Mouse (Mus musculus) neural tube, embryonic 12.5 days (tissue): ENCODE results near the gene Rdx. TPM values are rescaled to one million over a fixed set of nuclear protein-coding genes. Genes with fewer than 3 reads are reported as not detected.
"Not testable (repeated sequence)": the region's sequence is repeated elsewhere in the genome, so short reads cannot be mapped to it uniquely, and the experiment has no call there.

ENCODE experiments used
- ATAC-seq: fragments of 200-750 bp; cut with Nextera tagmentation; 2 replicates; pipeline ENCODE4 v1.8.0; 2017; ENCODE audit warnings: low read depth, mild to moderate bottlenecking, moderate TSS enrichment, moderate library complexity; ENCODE audit not compliant: low FRiP score
- H3K27ac ChIP-seq: fragments of 300-500 bp; sonication (generic); 2 replicates; pipeline ENCODE4 v1.5.1; 2016
- H3K27me3 ChIP-seq: fragments of 300-500 bp; sonication (generic); replicated peaks from 2 replicates; pipeline ENCODE4 v1.6.1; 2016; ENCODE audit warnings: mild to moderate bottlenecking
- H3K36me3 ChIP-seq: fragments of 300-500 bp; sonication (generic); 2 replicates; pipeline ENCODE4 v1.6.1; 2016; ENCODE audit warnings: mild to moderate bottlenecking
- H3K4me1 ChIP-seq: fragments of 300-500 bp; sonication (generic); 2 replicates; pipeline ENCODE4 v1.6.1; 2016
- H3K4me2 ChIP-seq: fragments of 300-500 bp; sonication (generic); replicated peaks from 2 replicates; pipeline ENCODE4 v1.6.1; 2016; ENCODE audit warnings: mild to moderate bottlenecking
- H3K4me3 ChIP-seq: fragments of 300-500 bp; sonication (generic); 2 replicates; pipeline ENCODE4 v1.5.1; 2016
- H3K9ac ChIP-seq: fragments of 300-500 bp; sonication (generic); 2 replicates; pipeline ENCODE4 v1.6.1; 2016; ENCODE audit warnings: mild to moderate bottlenecking
- H3K9me3 ChIP-seq: fragments of 300-500 bp; sonication (generic); 2 replicates; pipeline ENCODE4 v1.6.1; 2016; ENCODE audit warnings: mild to moderate bottlenecking
- WGBS: fragments of 180-500 bp; shearing (Covaris S2); methylation state at CpG from one replicate; pipeline ENCODE4 v1.1.7; 2016; 5-methylcytosine and 5-hydroxymethylcytosine counted together
- polyA plus RNA-seq: library from polyadenylated mRNA; unstranded; fragments of >200 nt; fragmentation: Nextera tagmentation; extraction: Ambion mirVana; gene quantifications from 2 replicates; pipeline ENCODE4 v1.2.1, GENCODE M21; 2016

Gene Rdx
- polyA plus RNA-seq, 1 experiment from 2014 or later: 133 TPM

DNA sequence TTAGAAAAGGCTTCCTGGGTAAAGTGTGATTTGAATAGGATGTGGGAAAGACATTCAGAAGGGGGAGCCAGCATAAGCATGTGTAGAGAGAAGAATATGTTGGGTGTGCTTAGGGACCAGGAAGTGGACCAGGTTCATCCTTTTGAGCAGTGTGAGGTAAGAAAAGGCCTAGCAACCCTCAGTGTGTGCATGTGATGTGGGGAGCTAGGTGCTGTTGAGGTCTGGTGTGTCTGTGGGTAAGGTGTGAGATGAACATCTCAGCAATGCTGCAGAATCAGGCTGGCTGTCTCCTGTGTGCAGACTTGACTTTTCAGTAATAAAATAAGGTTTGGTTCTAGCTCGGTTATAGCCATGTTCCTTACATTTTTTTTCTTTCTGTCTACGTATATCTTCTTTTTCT lies 23.1 kb downstream of the Rdx start:
- no peak overlapping the region for H3K4me2 ChIP-seq
- H3K4me3 ChIP-seq: no peak overlapping the region
- H3K9me3 ChIP-seq: no peaks in the 10 kb centered on the region
- H3K4me1 ChIP-seq: no peaks in the 10 kb centered on the region
- no peaks in the 10 kb centered on the region for H3K27me3 ChIP-seq
- ATAC-seq: no peak
- no peak overlapping the region for H3K9ac ChIP-seq
- H3K36me3 ChIP-seq: peaks cover 59% of the 10 kb centered on the region
- H3K27ac ChIP-seq: no peak overlapping the region
- WGBS: 96% methylated on average over 2 of the region's 2 CpGs

DNA sequence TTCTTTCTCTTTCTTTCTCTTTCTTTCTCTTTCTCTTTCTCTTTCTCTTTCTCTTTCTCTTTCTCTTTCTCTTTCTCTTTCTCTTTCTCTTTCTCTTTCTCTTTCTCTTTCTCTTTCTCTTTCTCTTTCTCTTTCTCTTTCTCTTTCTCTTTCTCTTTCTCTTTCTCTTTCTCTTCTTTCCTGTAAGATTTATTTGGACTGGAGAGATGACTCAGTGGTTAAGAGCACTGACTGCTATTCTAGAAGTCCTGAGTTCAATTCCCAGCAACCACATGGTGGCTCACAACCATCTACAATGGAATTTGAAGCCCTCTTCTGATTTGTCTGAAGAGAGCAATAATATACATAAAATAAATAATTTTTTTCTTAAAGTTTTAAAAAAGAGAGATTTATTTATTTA lies 24.4 kb downstream of the Rdx start:
- peaks cover 50% of the 10 kb centered on the region for H3K36me3 ChIP-seq
- H3K27ac ChIP-seq, H3K4me2 ChIP-seq, H3K27me3 ChIP-seq, H3K4me3 ChIP-seq, H3K4me1 ChIP-seq, H3K9me3 ChIP-seq, H3K9ac ChIP-seq, ATAC-seq: not testable (repeated sequence)

DNA sequence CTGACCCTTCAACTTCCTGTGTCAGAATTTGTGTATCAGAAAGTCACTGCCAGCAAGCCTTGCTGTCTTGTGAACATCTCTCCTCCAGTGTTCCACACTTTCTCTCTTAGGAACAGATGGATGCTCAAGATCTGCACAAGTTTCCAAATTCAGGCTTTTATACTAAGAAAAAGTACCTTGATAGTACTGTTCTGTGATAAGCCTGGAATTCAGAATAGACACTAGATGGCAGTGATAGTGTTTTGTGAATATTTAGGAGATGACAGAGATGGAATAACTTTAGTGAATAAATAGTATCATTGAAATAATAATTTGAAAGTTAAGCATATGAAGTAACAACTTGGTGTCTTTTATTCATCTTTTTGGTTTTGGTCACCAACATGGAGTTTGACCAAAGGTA lies 25.2 kb downstream of the Rdx start:
- no peak for ATAC-seq
- H3K36me3 ChIP-seq: peaks cover 56% of the 10 kb centered on the region
- H3K4me2 ChIP-seq: no peak overlapping the region

DNA sequence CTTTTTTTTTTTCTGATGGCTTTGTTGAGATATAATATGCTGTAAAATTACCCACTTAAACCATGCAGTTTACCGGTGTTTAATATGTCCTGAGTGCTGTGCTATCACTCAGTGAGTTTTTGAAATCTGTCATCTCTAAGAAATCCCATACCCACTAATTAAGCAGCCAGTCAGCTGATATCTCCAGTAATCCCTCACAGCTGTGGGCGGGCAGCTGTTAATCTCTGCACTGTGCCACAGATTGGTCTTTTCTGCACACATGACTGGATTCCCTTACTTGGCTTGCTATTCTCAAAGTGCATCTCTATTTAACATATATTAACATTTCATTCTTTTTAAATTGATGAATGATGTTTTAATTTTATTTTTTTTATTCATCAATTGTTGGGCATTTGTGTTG lies 29.1 kb downstream of the Rdx start:
- H3K9ac ChIP-seq: no peak overlapping the region
- no peaks in the 10 kb centered on the region for H3K27me3 ChIP-seq
- H3K9me3 ChIP-seq: no peaks in the 10 kb centered on the region
- H3K4me1 ChIP-seq: no peaks in the 10 kb centered on the region
- no peak for ATAC-seq
- H3K4me2 ChIP-seq: no peak overlapping the region
- H3K36me3 ChIP-seq: peaks cover 50% of the 10 kb centered on the region
- H3K4me3 ChIP-seq: no peak overlapping the region
- H3K27ac ChIP-seq: no peak overlapping the region
- WGBS: 88% methylated on average over 2 of the region's 2 CpGs

More for the DNA sequence above, 25.2 kb downstream of the Rdx start:
- Histone ChIP-seq H3K4me3 (no peak overlapping the region), H3K9ac (no peak overlapping the region), H3K27ac (no peak overlapping the region), H3K27me3 (no peaks in the 10 kb centered on the region), H3K9me3 (no peaks in the 10 kb centered on the region), H3K4me1 (no peaks in the 10 kb centered on the region)

DNA sequence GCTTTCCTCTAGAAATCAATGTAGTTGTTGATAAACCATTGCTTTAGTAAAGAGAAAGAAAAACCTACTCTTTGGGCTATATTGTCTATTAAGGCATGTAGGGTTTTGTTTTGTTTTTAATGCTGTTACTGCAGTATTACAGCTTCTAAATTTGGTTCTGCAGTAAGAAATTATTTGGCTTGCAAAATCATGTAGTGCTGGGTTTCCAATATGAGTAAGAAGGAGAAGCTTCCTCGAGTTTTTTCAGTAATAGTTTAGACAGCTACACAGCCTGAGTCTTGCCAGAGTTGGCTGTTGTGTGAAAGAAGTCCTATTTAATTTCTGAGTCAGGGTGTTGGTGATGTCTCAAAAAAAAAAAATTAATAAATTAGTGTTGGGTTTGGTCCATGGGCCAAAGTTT lies 30.7 kb downstream of the Rdx start:
- H3K4me3 ChIP-seq: no peak overlapping the region
- H3K9me3 ChIP-seq: no peaks in the 10 kb centered on the region
- no peaks in the 10 kb centered on the region for H3K27me3 ChIP-seq
- H3K4me1 ChIP-seq: no peaks in the 10 kb centered on the region
- H3K9ac ChIP-seq: no peak overlapping the region
- WGBS: 94% methylated on average over 1 of the region's 1 CpGs
- H3K27ac ChIP-seq: no peak overlapping the region
- H3K4me2 ChIP-seq: no peak overlapping the region
- no peak for ATAC-seq
- H3K36me3 ChIP-seq: peaks cover 48% of the 10 kb centered on the region

DNA sequence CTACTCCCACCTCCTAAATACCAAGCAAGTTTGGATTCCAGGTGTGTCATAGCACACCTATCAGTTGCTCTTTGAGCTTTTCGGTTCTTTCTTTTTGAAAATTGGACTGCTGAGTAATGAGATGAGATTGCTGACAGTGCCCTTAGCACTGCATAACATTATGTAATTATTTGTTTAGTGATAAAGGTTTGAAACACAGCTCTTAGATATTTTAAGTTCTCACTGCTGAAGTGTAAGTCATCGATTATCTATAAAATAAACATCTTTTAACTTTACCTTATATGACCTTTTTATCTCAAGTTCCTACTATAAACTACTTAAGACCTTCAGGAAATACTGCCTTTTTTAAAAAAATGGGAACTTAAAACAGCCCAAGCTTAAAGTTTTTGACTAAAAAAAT lies 35.0 kb downstream of the Rdx start:
- Histone ChIP-seq H3K4me1 (no peaks in the 10 kb centered on the region), H3K9ac (no peak overlapping the region), H3K4me2 (no peak overlapping the region), H3K4me3 (no peak overlapping the region), H3K27me3 (no peaks in the 10 kb centered on the region), H3K9me3 (no peaks in the 10 kb centered on the region), H3K27ac (no peak overlapping the region), H3K36me3 (peaks cover 50% of the 10 kb centered on the region)
- WGBS: 95% methylated on average over 2 of the region's 2 CpGs
- no peak for ATAC-seq

DNA sequence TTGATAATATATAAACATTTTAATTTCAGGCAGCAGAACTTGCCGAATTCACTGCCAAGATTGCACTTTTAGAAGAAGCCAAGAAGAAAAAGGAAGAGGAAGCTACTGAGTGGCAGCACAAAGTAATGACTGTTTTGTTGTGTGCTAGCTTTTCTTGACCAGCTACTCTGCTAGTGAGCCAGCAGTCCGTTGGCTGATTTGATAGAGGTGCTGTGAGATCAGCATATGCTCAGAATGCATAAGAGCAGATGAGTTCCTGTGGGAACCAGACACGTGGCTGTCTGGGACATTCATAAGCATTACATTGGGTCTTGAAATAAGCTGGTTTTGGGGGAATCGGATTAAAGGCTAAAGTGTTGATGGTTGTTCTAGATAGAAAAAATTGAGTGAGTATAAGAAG lies 35.4 kb downstream of the Rdx start:
- H3K9ac ChIP-seq: no peak overlapping the region
- no peak overlapping the region for H3K4me3 ChIP-seq
- no peaks in the 10 kb centered on the region for H3K9me3 ChIP-seq
- no peaks in the 10 kb centered on the region for H3K4me1 ChIP-seq
- ATAC-seq: no peak
- no peak overlapping the region for H3K27ac ChIP-seq
- 86% methylated on average over 4 of the region's 4 CpGs for WGBS
- peaks cover 51% of the 10 kb centered on the region for H3K36me3 ChIP-seq
- no peaks in the 10 kb centered on the region for H3K27me3 ChIP-seq
- no peak overlapping the region for H3K4me2 ChIP-seq

DNA sequence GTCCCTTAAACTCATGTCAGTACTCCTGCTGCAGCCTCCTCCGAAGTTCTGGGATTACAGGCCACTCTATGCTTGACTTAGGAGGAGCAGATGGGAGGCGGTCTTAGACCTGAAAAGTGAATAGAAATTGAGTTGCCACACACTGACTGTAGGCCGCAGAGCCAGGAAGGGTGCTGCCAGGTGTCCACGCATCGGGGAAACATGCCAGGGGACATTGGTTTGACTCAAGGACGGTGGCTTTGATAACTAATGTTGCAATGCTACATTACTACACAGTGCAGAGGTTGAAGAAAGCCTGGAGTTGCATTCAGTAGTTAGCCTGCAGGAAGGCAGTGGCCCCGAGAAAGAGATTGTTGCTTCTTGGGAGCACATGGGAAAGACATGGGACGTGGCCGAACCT lies 44.8 kb downstream of the Rdx start:
- H3K9ac ChIP-seq: no peak overlapping the region
- 93% methylated on average over 9 of the region's 9 CpGs for WGBS
- H3K4me3 ChIP-seq: no peak overlapping the region
- ATAC-seq: no peak
- H3K27me3 ChIP-seq: no peaks in the 10 kb centered on the region
- no peak overlapping the region for H3K4me2 ChIP-seq
- H3K27ac ChIP-seq: no peak overlapping the region
- peaks cover 14% of the 10 kb centered on the region for H3K36me3 ChIP-seq
- no peaks in the 10 kb centered on the region for H3K4me1 ChIP-seq
- no peaks in the 10 kb centered on the region for H3K9me3 ChIP-seq

DNA sequence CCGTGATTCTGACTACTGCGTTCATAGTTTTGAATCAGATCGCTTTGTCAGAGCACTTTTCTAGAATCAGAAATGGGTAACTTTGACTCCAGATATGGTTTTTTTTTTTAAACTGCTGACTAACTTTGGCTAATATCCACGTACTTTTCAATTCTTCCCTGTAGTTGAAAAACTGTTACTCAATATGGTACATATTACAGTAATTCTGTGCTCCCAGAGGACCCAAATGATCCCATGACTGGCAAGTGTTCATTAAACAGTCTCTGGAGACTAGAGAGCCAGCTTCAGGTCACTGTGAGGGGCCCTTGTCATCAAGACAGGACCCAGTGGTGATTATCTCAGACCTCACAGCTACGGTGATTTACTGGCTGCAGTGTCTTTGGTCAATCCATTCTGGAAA lies 45.3 kb downstream of the Rdx start:
- peaks cover 8% of the 10 kb centered on the region for H3K36me3 ChIP-seq
- H3K4me1 ChIP-seq: no peaks in the 10 kb centered on the region
- no peak overlapping the region for H3K9ac ChIP-seq
- H3K4me2 ChIP-seq: no peak overlapping the region
- no peaks in the 10 kb centered on the region for H3K9me3 ChIP-seq
- H3K27ac ChIP-seq: no peak overlapping the region
- no peak overlapping the region for H3K4me3 ChIP-seq
- H3K27me3 ChIP-seq: no peaks in the 10 kb centered on the region
- ATAC-seq: no peak
- 92% methylated on average over 5 of the region's 5 CpGs for WGBS

DNA sequence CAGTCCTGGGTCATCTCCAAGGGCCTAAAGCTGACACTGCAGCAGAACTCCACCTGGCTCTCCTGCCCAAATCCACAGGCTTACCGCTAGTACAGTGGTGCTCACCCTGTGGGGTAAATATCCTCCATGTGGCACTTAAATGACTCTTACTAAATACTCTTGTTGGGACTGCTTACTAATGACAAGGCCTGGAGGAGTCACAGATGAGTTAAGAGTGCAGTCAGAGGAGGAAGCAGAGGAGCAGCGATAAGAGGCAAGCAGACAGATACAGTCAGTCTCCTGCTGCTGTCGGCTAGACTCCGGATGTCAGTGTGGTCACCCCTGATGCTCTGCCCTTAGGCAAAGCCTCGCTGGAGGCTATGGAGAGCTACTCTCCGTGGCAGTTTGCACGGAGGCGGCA lies 46.1 kb downstream of the Rdx start:
- H3K4me3 ChIP-seq: no peak overlapping the region
- H3K9me3 ChIP-seq: no peaks in the 10 kb centered on the region
- H3K27ac ChIP-seq: no peak overlapping the region
- no peaks in the 10 kb centered on the region for H3K4me1 ChIP-seq
- no peak overlapping the region for H3K9ac ChIP-seq
- ATAC-seq: no peak
- H3K36me3 ChIP-seq: peaks cover 5% of the 10 kb centered on the region; the same call in 1 of the 2 replicates
- H3K27me3 ChIP-seq: no peaks in the 10 kb centered on the region
- WGBS: 72% methylated on average over 8 of the region's 8 CpGs
- no peak overlapping the region for H3K4me2 ChIP-seq

DNA sequence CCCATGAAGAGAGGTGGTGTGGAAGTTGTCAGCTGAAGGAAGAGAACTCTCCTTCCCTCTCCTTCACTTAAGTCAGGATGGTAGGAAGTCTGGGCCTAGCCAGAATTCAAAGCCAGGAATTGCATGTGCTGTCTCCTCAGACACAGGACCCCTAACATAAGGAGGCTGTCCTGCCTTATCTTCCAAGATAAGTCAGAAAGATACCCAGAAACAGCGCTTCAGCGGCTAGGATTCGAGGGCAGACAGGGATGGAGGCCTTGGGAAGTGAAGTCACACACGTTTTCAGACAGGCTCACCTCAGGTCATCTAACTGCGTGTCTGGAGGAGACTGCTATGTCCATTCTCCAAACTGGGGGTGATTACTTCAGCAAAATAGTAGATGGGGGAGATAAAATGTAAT lies 47.0 kb downstream of the Rdx start:
- H3K4me2 ChIP-seq: no peak overlapping the region
- no peak for ATAC-seq
- H3K36me3 ChIP-seq: no peaks in the 10 kb centered on the region; the same call in 1 of the 2 replicates
- H3K4me1 ChIP-seq: no peaks in the 10 kb centered on the region
- WGBS: 89% methylated on average over 5 of the region's 5 CpGs
- no peak overlapping the region for H3K9ac ChIP-seq
- no peaks in the 10 kb centered on the region for H3K9me3 ChIP-seq
- no peak overlapping the region for H3K27ac ChIP-seq
- no peak overlapping the region for H3K4me3 ChIP-seq
- no peaks in the 10 kb centered on the region for H3K27me3 ChIP-seq

DNA sequence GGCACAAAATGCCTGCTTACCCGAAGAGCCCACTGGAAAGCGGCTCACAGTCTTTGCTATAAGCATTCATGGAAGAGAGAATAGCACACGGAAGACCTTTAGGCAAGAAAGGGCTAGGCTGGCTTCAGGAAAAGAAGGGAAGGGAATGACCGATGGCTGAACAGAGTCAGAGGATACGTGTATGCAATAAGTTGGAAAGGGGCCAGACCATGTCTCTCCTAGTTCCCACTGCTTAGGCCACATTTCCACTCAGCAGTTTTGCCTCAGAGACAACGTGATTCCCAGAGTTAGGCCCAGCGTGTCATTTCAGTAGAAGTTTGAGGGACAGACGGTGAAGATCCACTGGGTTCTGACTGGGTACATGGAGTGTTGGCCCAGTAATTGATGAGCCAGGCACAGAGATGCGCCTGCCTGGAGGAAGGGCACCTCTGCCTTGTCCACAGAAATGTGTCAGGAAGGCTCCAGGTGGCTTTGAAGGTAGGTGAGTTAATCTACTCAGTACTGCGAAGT lies 47.6 kb downstream of the Rdx start:
- Histone ChIP-seq H3K36me3 (no peaks in the 10 kb centered on the region; the same call in 1 of the 2 replicates), H3K9me3 (no peaks in the 10 kb centered on the region), H3K27me3 (no peaks in the 10 kb centered on the region), H3K9ac (no peak overlapping the region), H3K4me2 (no peak overlapping the region), H3K27ac (no peak overlapping the region), H3K4me1 (no peaks in the 10 kb centered on the region), H3K4me3 (no peak overlapping the region)
- WGBS: 89% methylated on average over 10 of the region's 10 CpGs
- ATAC-seq: no peak

DNA sequence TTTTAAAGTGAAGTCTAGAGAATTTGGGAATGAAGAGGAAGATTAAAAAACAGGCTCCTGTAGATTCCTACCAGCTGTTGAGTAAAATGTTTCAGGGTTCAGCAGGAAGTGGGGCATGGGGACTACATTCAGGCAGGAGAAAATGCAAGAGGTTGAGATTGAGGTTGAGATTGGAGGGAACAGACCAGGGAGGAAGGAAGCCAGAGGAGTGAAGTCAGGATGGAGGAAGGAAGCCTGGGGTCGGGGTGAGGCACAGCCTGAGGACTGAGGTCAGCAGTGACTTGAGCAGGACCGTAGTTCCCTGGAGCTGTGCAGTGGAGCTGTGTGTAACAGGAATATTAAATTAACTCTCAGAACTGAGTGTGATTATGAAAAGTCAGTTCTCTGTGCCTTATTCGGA lies 48.7 kb downstream of the Rdx start:
- Histone ChIP-seq H3K36me3 (no peaks in the 10 kb centered on the region), H3K27me3 (no peaks in the 10 kb centered on the region), H3K9me3 (no peaks in the 10 kb centered on the region), H3K4me3 (no peak overlapping the region), H3K4me1 (no peaks in the 10 kb centered on the region), H3K27ac (no peak overlapping the region), H3K4me2 (no peak overlapping the region), H3K9ac (no peak overlapping the region)
- no peak for ATAC-seq
- WGBS: 85% methylated on average over 3 of the region's 3 CpGs
